Mouse (Mus musculus) ES-Bruce4 (cell line): ENCODE measurements around the gene Uso1. TPM values are rescaled to one million over a fixed set of nuclear protein-coding genes. Genes with fewer than 3 reads are reported as not detected.
A peak's percentile ranks its signal among the peaks of the same experiment; 100 is the strongest.
"Not testable (repeated sequence)": the region's sequence is repeated elsewhere in the genome, so short reads cannot be mapped to it uniquely, and the experiment has no call there.

ENCODE experiments used
- H3K27ac ChIP-seq: 2 replicates; pipeline ENCODE4 v1.5.1; 2012; ENCODE audit warnings: low read length, inconsistent platforms; ENCODE audit not compliant: insufficient read depth
- H3K27me3 ChIP-seq: 2 replicates; pipeline ENCODE4 v1.6.1; 2012; ENCODE audit warnings: mild to moderate bottlenecking, low read length, inconsistent platforms; ENCODE audit not compliant: control insufficient read depth, poor library complexity, insufficient read depth, severe bottlenecking
- H3K36me3 ChIP-seq: 2 replicates; pipeline ENCODE4 v1.6.1; 2012; ENCODE audit warnings: inconsistent platforms, mild to moderate bottlenecking, low read length, moderate library complexity; ENCODE audit not compliant: control insufficient read depth, poor library complexity, insufficient read depth, severe bottlenecking
- H3K4me1 ChIP-seq: one replicate; pipeline ENCODE4 v1.8.1; 2011; ENCODE audit warnings: low read length; ENCODE audit not compliant: control insufficient read depth, insufficient read depth
- H3K4me3 ChIP-seq: 2 replicates; pipeline ENCODE4 v1.5.1; 2011; ENCODE audit warnings: low read depth, mild to moderate bottlenecking, low read length
- H3K9ac ChIP-seq: 2 replicates; pipeline ENCODE4 v1.6.1; 2012; ENCODE audit warnings: low read depth, mild to moderate bottlenecking, inconsistent platforms; ENCODE audit not compliant: poor library complexity, severe bottlenecking
- H3K9me3 ChIP-seq: replicated peaks from 2 replicates; pipeline ENCODE4 v1.6.1; 2012; ENCODE audit warnings: mild to moderate bottlenecking, low read length, inconsistent platforms; ENCODE audit not compliant: control insufficient read depth, poor library complexity, insufficient read depth, severe bottlenecking
- CTCF ChIP-seq: IDR thresholded peaks from one replicate; pipeline ENCODE4 v1.8.1; 2011; ENCODE audit warnings: low read depth, low read length
- EP300 ChIP-seq: IDR thresholded peaks from 2 replicates; pipeline ENCODE4 v1.6.1; 2011; ENCODE audit warnings: low read depth, low read length; ENCODE audit not compliant: insufficient read depth
- POLR2A ChIP-seq: IDR thresholded peaks from one replicate; pipeline ENCODE4 v1.8.1; 2011; ENCODE audit warnings: low read length; ENCODE audit not compliant: insufficient read depth
- polyA plus RNA-seq: library from polyadenylated mRNA; stranded (reverse); fragments of >200 nt; gene quantifications from 2 replicates; pipeline ENCODE4 v1.2.4, GENCODE M21; 2011; ENCODE audit warnings: low read depth; ENCODE audit not compliant: missing spikeins, insufficient read depth, insufficient read length

Uso1 gene
- polyA plus RNA-seq, 1 experiment = 72.8 TPM

GRCm38 (mm10) chr5:92128570-92128969, 9.2 kb upstream of the Uso1 start:
- Histone ChIP-seq H3K9ac (no peak overlapping the region; the same call in 1 of the 2 replicates), H3K27me3 (no peaks in the 10 kb centered on the region), H3K36me3 (no peaks in the 10 kb centered on the region), H3K27ac (peak overlapping the region; percentile 62), H3K9me3 (no peaks in the 10 kb centered on the region), H3K4me3 (peak overlapping the region; percentile 40), H3K4me1 (peaks cover 4% of the 10 kb centered on the region)
- peak; percentile 31; the same call in 1 of the 2 replicates for TF ChIP-seq EP300
- no peak for TF ChIP-seq POLR2A

GRCm38 (mm10) chr5:92129321-92129768, 8.4 kb upstream of the Uso1 start:
- Histone ChIP-seq H3K9me3 (no peaks in the 10 kb centered on the region), H3K27me3 (no peaks in the 10 kb centered on the region), H3K36me3 (no peaks in the 10 kb centered on the region), H3K4me1 (peaks cover 4% of the 10 kb centered on the region), H3K9ac (no peak overlapping the region), H3K27ac (peak overlapping the region; percentile 57), H3K4me3 (no peak overlapping the region)
- TF ChIP-seq POLR2A (no peak), EP300 (no peak), CTCF (no peak)

DNA sequence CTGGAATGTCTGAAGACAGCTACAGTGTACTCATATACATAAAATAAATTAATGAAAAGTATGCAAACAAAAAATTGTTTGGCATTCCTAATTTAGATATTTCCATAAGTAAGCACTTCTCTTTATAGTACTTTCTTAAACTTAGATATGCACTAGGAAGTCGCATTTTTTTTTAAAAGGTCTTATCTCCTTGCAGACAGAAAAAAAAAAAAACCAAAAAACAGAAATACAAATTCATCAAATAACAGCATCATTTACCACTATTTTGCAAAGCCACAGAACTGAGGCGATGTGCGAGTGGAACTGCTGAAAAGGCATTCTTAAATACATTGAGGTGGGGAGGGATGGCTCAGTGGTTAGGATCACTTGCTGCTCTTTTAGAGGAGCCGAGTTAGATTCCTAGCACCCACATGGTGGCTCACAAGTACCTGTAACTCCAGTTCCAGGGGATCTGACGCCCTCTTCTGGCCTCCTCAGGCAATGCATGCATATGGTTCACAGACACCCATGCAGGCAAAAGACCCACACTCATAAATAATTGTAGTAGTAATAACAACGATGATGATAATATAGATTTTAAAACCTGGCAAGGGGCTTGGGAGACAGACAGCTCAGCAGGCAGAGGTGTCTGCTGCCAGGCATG, 7.6 kb upstream of the Uso1 start:
- Histone ChIP-seq H3K4me3 (no peak overlapping the region), H3K27ac (no peak overlapping the region)
- TF ChIP-seq CTCF = peak; percentile 46
- TF ChIP-seq EP300 = no peak

DNA sequence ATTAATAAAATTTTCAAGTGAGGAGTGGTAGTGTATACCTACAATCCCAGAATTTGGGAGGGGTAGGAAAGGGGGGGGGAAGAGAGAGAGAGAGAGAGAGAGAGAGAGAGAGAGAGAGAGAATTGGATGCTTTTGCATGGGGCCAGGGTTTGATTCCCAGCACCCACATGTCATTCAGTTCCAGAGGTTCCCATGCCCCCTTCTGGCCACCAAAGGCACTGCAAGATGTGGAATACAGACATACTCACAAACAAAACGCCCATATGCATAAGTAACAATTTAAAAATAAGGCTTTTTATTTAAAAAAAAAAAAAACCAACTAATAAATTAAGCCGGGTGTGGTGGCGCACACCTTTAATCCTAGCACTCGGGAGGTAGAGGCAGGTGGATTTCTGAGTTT, 5.6 kb upstream of the Uso1 start:
- TF ChIP-seq CTCF (peak; percentile 10), EP300 (no peak)
- Histone ChIP-seq H3K4me1 (peaks cover 4% of the 10 kb centered on the region), H3K36me3 (no peaks in the 10 kb centered on the region), H3K4me3 (no peak overlapping the region), H3K27ac (no peak overlapping the region), H3K27me3 (no peaks in the 10 kb centered on the region), H3K9me3 (no peaks in the 10 kb centered on the region), H3K9ac (no peak overlapping the region)

More for the DNA sequence above, 7.6 kb upstream of the Uso1 start:
- no peaks in the 10 kb centered on the region for H3K36me3 ChIP-seq
- H3K9ac ChIP-seq = no peak overlapping the region
- no peaks in the 10 kb centered on the region for H3K27me3 ChIP-seq
- no peaks in the 10 kb centered on the region for H3K9me3 ChIP-seq
- peaks cover 4% of the 10 kb centered on the region for H3K4me1 ChIP-seq

GRCm38 (mm10) chr5:92133006-92133405, 4.7 kb upstream of the Uso1 start:
- H3K36me3 ChIP-seq, H3K27ac ChIP-seq, H3K9me3 ChIP-seq, H3K4me3 ChIP-seq, H3K27me3 ChIP-seq, H3K4me1 ChIP-seq, H3K9ac ChIP-seq: not testable (repeated sequence)

DNA sequence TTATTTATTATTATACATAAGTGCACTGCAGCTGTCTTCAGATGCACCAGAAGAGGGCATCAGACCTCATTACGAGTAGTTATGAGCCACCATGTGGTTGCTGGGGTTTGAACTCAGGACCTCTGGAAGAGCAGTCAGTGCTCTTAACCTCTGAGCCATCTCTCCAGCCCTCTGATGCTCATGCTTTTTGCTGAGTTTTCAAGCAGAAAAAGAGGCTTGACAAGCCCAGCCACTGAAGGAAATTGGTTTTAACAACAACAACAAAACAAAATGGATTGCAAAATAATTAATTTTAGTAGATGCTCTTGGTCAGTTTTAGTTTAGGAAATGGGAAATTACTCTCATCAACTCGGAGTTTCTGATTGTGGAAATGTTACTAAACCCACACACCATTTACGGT, 2.8 kb upstream of the Uso1 start:
- Histone ChIP-seq H3K36me3 (no peaks in the 10 kb centered on the region), H3K27me3 (no peaks in the 10 kb centered on the region), H3K9me3 (no peaks in the 10 kb centered on the region), H3K9ac (no peak overlapping the region), H3K4me3 (no peak overlapping the region), H3K27ac (no peak overlapping the region), H3K4me1 (peaks cover 3% of the 10 kb centered on the region)
- TF ChIP-seq CTCF (no peak), EP300 (no peak), POLR2A (no peak)
